Mouse (Mus musculus): ENCODE data around the gene Fam19a1. TPM values are rescaled to one million over a fixed set of nuclear protein-coding genes. Genes with fewer than 3 reads are reported as not detected.

Fam19a1 gene
- polyA plus RNA-seq, 1 experiment = not detected

DNA sequence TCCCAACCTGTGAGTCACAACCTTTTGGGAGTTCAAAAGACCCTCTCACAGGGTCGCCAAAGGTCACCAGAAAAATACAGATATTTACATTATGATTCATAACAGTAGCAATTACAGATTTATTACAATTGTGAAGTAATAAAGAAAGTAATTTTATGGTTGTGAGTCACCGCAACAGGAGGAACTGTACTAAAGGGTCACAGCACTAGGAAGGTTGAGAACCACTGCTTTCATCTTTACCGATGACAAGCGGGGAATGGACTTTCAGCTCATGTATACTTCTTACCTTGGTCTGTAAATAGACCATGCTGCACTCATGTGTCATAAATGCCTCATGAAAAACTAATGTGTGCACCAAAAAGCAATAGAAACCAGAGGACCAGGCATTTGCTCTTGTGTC is 474.5 kb downstream of the Fam19a1 start:
- TF ChIP-seq CTCF (IDR thresholded peaks at IDR 0.05; ENCODE audit: control insufficient read depth, insufficient read depth, insufficient replicate concordance, low read depth, low read length) (no peak), POLR2A (IDR thresholded peaks at IDR 0.05; ENCODE audit: control insufficient read depth, low read depth, low read length) (no peak)
- H3K27ac ChIP-seq (ENCODE audit: control insufficient read depth, insufficient read depth, low read depth, low read length) = no peak overlapping the region
- H3K27me3 ChIP-seq (ENCODE audit: control insufficient read depth, insufficient read depth, low read length) = no peaks in the 10 kb centered on the region
- H3K4me1 ChIP-seq (ENCODE audit: control insufficient read depth, insufficient read depth, low read length) = no peaks in the 10 kb centered on the region
- no peaks in the 10 kb centered on the region for H3K36me3 ChIP-seq (ENCODE audit: control insufficient read depth, insufficient read depth, low read length)
- no peak overlapping the region for H3K4me3 ChIP-seq (ENCODE audit: control insufficient read depth, low read depth, low read length)

GRCm38 (mm10) chr6:96593031-96593430 is 480.1 kb downstream of the Fam19a1 start:
- TF ChIP-seq POLR2A (IDR thresholded peaks at IDR 0.05; ENCODE audit: control insufficient read depth, low read depth, low read length) (no peak), CTCF (IDR thresholded peaks at IDR 0.05; ENCODE audit: control insufficient read depth, insufficient read depth, insufficient replicate concordance, low read depth, low read length) (no peak)
- Histone ChIP-seq H3K4me3 (ENCODE audit: control insufficient read depth, low read depth, low read length) (no peak overlapping the region), H3K27me3 (ENCODE audit: control insufficient read depth, insufficient read depth, low read length) (no peaks in the 10 kb centered on the region), H3K4me1 (ENCODE audit: control insufficient read depth, insufficient read depth, low read length) (no peaks in the 10 kb centered on the region), H3K27ac (ENCODE audit: control insufficient read depth, insufficient read depth, low read depth, low read length) (no peak overlapping the region), H3K36me3 (ENCODE audit: control insufficient read depth, insufficient read depth, low read length) (no peaks in the 10 kb centered on the region)

DNA sequence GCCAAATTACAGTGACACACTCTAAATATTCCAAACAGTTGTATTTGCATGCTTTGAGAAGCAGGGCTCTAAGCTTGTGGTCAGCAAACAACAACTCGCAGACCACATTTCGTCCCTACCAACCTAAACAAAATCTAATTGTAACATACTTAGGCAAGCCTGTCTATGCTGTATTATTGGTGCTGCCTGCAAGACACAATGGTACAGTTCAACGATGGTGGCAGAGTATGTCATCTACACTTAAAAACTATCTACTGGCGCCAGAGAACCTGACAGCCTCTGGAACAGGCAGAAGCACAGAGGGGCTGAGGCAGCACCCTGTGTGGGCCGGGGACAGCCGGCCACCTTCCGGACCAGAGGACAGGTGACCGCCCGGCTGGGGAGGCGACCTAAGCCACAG is 482.2 kb downstream of the Fam19a1 start:
- Histone ChIP-seq H3K27ac (ENCODE audit: control insufficient read depth, insufficient read depth, low read depth, low read length) (no peak overlapping the region), H3K4me1 (ENCODE audit: control insufficient read depth, insufficient read depth, low read length) (no peaks in the 10 kb centered on the region), H3K4me3 (ENCODE audit: control insufficient read depth, low read depth, low read length) (no peak overlapping the region), H3K27me3 (ENCODE audit: control insufficient read depth, insufficient read depth, low read length) (no peaks in the 10 kb centered on the region), H3K36me3 (ENCODE audit: control insufficient read depth, insufficient read depth, low read length) (no peaks in the 10 kb centered on the region)
- TF ChIP-seq CTCF (IDR thresholded peaks at IDR 0.05; ENCODE audit: control insufficient read depth, insufficient read depth, insufficient replicate concordance, low read depth, low read length) = no peak
- no peak for TF ChIP-seq POLR2A (IDR thresholded peaks at IDR 0.05; ENCODE audit: control insufficient read depth, low read depth, low read length)

DNA sequence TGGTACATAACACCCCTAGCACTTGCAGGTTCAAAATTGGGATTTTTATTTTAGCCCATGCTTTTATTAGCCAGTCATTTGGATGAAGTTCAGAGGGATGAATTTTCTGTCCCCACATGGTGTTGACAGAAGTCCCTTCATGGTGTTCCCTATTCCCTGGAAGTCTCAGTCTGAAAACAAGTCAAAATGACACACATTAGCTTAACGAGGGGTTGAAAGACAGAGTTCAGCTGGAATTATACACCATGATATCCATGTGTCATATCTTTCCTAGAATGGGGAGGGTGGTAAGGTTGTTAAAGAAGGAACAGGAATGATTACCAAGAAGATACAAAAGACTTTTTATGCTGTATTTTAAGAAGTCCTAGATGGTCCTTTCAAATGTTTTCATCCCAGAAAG is 511.2 kb downstream of the Fam19a1 start:
- Histone ChIP-seq H3K27me3 (ENCODE audit: control insufficient read depth, insufficient read depth, low read length) (no peaks in the 10 kb centered on the region), H3K36me3 (ENCODE audit: control insufficient read depth, insufficient read depth, low read length) (no peaks in the 10 kb centered on the region), H3K4me1 (ENCODE audit: control insufficient read depth, insufficient read depth, low read length) (no peaks in the 10 kb centered on the region)

GRCm38 (mm10) chr6:96631518-96631917 is 518.6 kb downstream of the Fam19a1 start:
- TF ChIP-seq POLR2A (IDR thresholded peaks at IDR 0.05; ENCODE audit: control insufficient read depth, low read depth, low read length) (no peak), CTCF (IDR thresholded peaks at IDR 0.05; ENCODE audit: control insufficient read depth, insufficient read depth, insufficient replicate concordance, low read depth, low read length) (no peak)
- Histone ChIP-seq H3K4me3 (ENCODE audit: control insufficient read depth, low read depth, low read length) (no peak overlapping the region), H3K27ac (ENCODE audit: control insufficient read depth, insufficient read depth, low read depth, low read length) (no peak overlapping the region), H3K36me3 (ENCODE audit: control insufficient read depth, insufficient read depth, low read length) (no peaks in the 10 kb centered on the region), H3K27me3 (ENCODE audit: control insufficient read depth, insufficient read depth, low read length) (no peaks in the 10 kb centered on the region), H3K4me1 (ENCODE audit: control insufficient read depth, insufficient read depth, low read length) (no peaks in the 10 kb centered on the region)

More for the DNA sequence above, 511.2 kb downstream of the Fam19a1 start:
- H3K4me3 ChIP-seq (ENCODE audit: control insufficient read depth, low read depth, low read length) = no peak overlapping the region
- no peak for TF ChIP-seq CTCF (IDR thresholded peaks at IDR 0.05; ENCODE audit: control insufficient read depth, insufficient read depth, insufficient replicate concordance, low read depth, low read length)
- TF ChIP-seq POLR2A (IDR thresholded peaks at IDR 0.05; ENCODE audit: control insufficient read depth, low read depth, low read length) = no peak
- H3K27ac ChIP-seq (ENCODE audit: control insufficient read depth, insufficient read depth, low read depth, low read length) = no peak overlapping the region

DNA sequence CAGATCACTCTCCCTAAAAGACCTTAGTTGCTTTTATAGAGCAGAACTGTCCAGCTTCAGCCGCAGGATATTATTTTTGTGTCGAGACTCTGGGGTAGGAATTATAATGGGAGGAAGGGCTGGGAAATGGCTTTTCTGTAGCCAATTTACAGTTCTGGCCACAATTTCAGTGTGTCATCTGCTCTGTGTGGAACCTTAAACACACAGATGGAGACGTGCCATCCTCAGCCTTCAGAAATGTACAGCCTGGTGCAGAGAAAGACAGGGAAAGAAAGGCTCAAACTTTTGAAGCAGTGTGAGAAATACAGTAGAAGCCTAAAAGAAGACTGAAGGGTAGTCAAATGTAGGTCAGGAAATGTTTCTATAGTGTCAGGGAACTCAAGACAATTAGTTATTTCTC is 519.3 kb downstream of the Fam19a1 start:
- Histone ChIP-seq H3K27ac (ENCODE audit: control insufficient read depth, insufficient read depth, low read depth, low read length) (no peak overlapping the region), H3K27me3 (ENCODE audit: control insufficient read depth, insufficient read depth, low read length) (no peaks in the 10 kb centered on the region), H3K4me1 (ENCODE audit: control insufficient read depth, insufficient read depth, low read length) (no peaks in the 10 kb centered on the region), H3K4me3 (ENCODE audit: control insufficient read depth, low read depth, low read length) (no peak overlapping the region), H3K36me3 (ENCODE audit: control insufficient read depth, insufficient read depth, low read length) (no peaks in the 10 kb centered on the region)
- TF ChIP-seq POLR2A (IDR thresholded peaks at IDR 0.05; ENCODE audit: control insufficient read depth, low read depth, low read length) (no peak), CTCF (IDR thresholded peaks at IDR 0.05; ENCODE audit: control insufficient read depth, insufficient read depth, insufficient replicate concordance, low read depth, low read length) (no peak)

GRCm38 (mm10) chr6:96635663-96636062 is 522.7 kb downstream of the Fam19a1 start:
- no peak for TF ChIP-seq CTCF (IDR thresholded peaks at IDR 0.05; ENCODE audit: control insufficient read depth, insufficient read depth, insufficient replicate concordance, low read depth, low read length)
- no peak for TF ChIP-seq POLR2A (IDR thresholded peaks at IDR 0.05; ENCODE audit: control insufficient read depth, low read depth, low read length)
- Histone ChIP-seq H3K4me1 (ENCODE audit: control insufficient read depth, insufficient read depth, low read length) (no peaks in the 10 kb centered on the region), H3K36me3 (ENCODE audit: control insufficient read depth, insufficient read depth, low read length) (no peaks in the 10 kb centered on the region), H3K4me3 (ENCODE audit: control insufficient read depth, low read depth, low read length) (no peak overlapping the region), H3K27ac (ENCODE audit: control insufficient read depth, insufficient read depth, low read depth, low read length) (no peak overlapping the region), H3K27me3 (ENCODE audit: control insufficient read depth, insufficient read depth, low read length) (no peaks in the 10 kb centered on the region)

GRCm38 (mm10) chr6:96648742-96649141 is 535.8 kb downstream of the Fam19a1 start:
- Histone ChIP-seq H3K36me3 (ENCODE audit: control insufficient read depth, insufficient read depth, low read length) (no peaks in the 10 kb centered on the region), H3K4me3 (ENCODE audit: control insufficient read depth, low read depth, low read length) (no peak overlapping the region), H3K27ac (ENCODE audit: control insufficient read depth, insufficient read depth, low read depth, low read length) (no peak overlapping the region), H3K27me3 (ENCODE audit: control insufficient read depth, insufficient read depth, low read length) (no peaks in the 10 kb centered on the region), H3K4me1 (ENCODE audit: control insufficient read depth, insufficient read depth, low read length) (no peaks in the 10 kb centered on the region)
- TF ChIP-seq CTCF (IDR thresholded peaks at IDR 0.05; ENCODE audit: control insufficient read depth, insufficient read depth, insufficient replicate concordance, low read depth, low read length) = no peak
- no peak for TF ChIP-seq POLR2A (IDR thresholded peaks at IDR 0.05; ENCODE audit: control insufficient read depth, low read depth, low read length)

Measured in testis, adult 2 months (tissue).